ENCODE assay signal across 16 mouse cellular contexts in the genomic region with DNA sequence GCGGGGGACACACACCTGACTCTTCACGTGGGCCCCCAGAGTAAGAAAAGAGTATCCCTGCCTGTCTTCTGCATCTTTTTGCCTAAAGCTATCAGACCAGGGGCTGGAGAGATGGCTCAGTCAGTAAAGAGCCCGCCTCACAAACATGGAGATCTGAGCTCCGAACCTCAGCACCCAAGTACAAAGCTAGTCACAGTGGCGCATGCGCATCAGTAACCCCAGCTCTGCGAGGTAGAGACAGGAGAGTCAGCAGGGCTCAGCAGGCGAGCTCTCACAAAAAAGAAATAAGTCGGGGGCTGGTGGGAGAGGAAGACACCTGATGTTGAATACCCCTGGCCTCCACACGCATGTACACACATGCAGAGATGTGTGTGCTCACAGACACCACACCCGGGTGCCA. TPM values are rescaled to one million over a fixed set of nuclear protein-coding genes. Genes with fewer than 3 reads are reported as not detected.
"Had no signal": no experiment of that assay in that cellular context is flagged by ENCODE, and none has a peak within 500 bp of the region (broad histone marks: within the 10 kb centered on the region; RNA-seq: fewer than 3 reads in every experiment).

No protein-coding gene starts in this region.

- H3K27ac ChIP-seq: kidney, postnatal 0 days; layer of hippocampus, adult 2 months; limb, embryonic 13.5 days; liver, embryonic 14.5 days; midbrain, embryonic 12.5 days had no signal

- H3K36me3 ChIP-seq: midbrain, embryonic 12.5 days had no signal

- H3K9ac ChIP-seq: limb, embryonic 13.5 days; liver, embryonic 14.5 days; midbrain, embryonic 12.5 days had no signal

- DNase-seq: kidney, postnatal 36 days; lung, adult 18-20 months; right cerebral cortex, postnatal 4 days; spleen, adult 18-20 months; thymus, postnatal 4 days had no signal

- H3K4me3 ChIP-seq: layer of hippocampus, adult 2 months; limb, embryonic 13.5 days; midbrain, embryonic 12.5 days had no signal

- H3K4me2 ChIP-seq: limb, embryonic 13.5 days; midbrain, embryonic 12.5 days had no signal

- H3K4me1 ChIP-seq: midbrain, embryonic 12.5 days had no signal

RNA-seq across cellular contexts. Expression of a gene that starts 26.4 kb away (rescaled TPM):
- total RNA-seq: left cerebral cortex, postnatal 36 days; megakaryocyte-erythroid progenitor cell, adult 5-6 weeks had no signal
- polyA plus RNA-seq: limb, embryonic 13.5 days; liver, adult 2 months; lung, embryonic 16.5 days; midbrain, embryonic 12.5 days; neural tube, embryonic 14.5 days; stomach, embryonic 14.5 days had no signal

RNA-seq across cellular contexts. Expression of a gene that starts 40.9 kb away (rescaled TPM):
- total RNA-seq: megakaryocyte-erythroid progenitor cell, adult 5-6 weeks had no signal
